ENCODE assay signal across 10 mouse cellular contexts in genomic region chr6:94163325-94163995, GRCm38 (mm10).
A peak's percentile ranks its signal among the peaks of the same experiment; 100 is the strongest.
DNase-seq lines count a peak whose midpoint lies in the region; ATAC-seq and TF ChIP-seq lines count a peak whose summit lies in the region.
"Had no signal": no experiment of that assay in that cellular context is flagged by ENCODE, and none has a peak within 500 bp of the region (broad histone marks: within the 10 kb centered on the region; RNA-seq: fewer than 3 reads in every experiment).

No protein-coding gene starts in this region.

- H3K27me3 ChIP-seq in heart, embryonic 13.5 days (replicated peaks), result no peaks in the 10 kb centered on the region
- no peaks in the 10 kb centered on the region for H3K27me3 ChIP-seq in forebrain, embryonic 12.5 days
- peaks cover 14% of the 10 kb centered on the region; the same call in 1 of the 2 replicates for H3K27me3 ChIP-seq in liver, embryonic 12.5 days (replicated peaks)
- H3K27me3 ChIP-seq: CH12.LX had no signal

- DNase-seq in heart, adult 18-20 months, result no peak
- DNase-seq in ES-E14 (ENCODE audit: low read depth, low spot score), result no peak
- DNase-seq in B cell, adult 2 months, result no peak
- no peak for DNase-seq in thymus, postnatal 25 days
- DNase-seq: cerebellum, adult 11-12 months had no signal

- H3K4me1 ChIP-seq in heart, embryonic 13.5 days, result peaks cover 69% of the 10 kb centered on the region
- peaks cover 8 to 23% of the 10 kb centered on the region in 2 experiments; a peak in 3 of 4 replicates for H3K4me1 ChIP-seq in ES-E14 (ENCODE audit: control insufficient read depth in 2 of 2, insufficient read depth in 2 of 2, low read length in 2 of 2, poor library complexity in 1 of 2)
- H3K4me1 ChIP-seq in forebrain, embryonic 12.5 days, result peaks cover 22% of the 10 kb centered on the region
- peaks cover 34% of the 10 kb centered on the region for H3K4me1 ChIP-seq in liver, embryonic 12.5 days

- in situ Hi-C loops in ES-E14 (cut with MboI; ENCODE audit: low sequenced_read_pairs in 2 of 2, unreplicated experiment in 2 of 2), result no loop called here

- no peak for ATAC-seq in heart, embryonic 13.5 days (ENCODE audit: extremely low read depth, insufficient number of reproducible peaks, low FRiP score, low TSS enrichment)
- no peak for ATAC-seq in forebrain, embryonic 12.5 days (ENCODE audit: low FRiP score)
- no peak for ATAC-seq in liver, embryonic 12.5 days
- no peak for ATAC-seq in megakaryocyte progenitor cell, adult 5-6 weeks (replicated peaks; ENCODE audit: poor library complexity)

- H3K9ac ChIP-seq in heart, embryonic 13.5 days, result peak overlapping the region; percentile 45
- H3K9ac ChIP-seq in ES-E14 (ENCODE audit: insufficient read depth, low read depth, low read length, poor library complexity, severe bottlenecking), result 0 out of 2 replicates have a peak overlapping the region, but pooled peaks have one; percentile 16
- H3K9ac ChIP-seq in forebrain, embryonic 12.5 days, result no peak overlapping the region
- no peak overlapping the region for H3K9ac ChIP-seq in liver, embryonic 12.5 days

- H3K27ac ChIP-seq in heart, embryonic 13.5 days (replicated peaks), result peak overlapping the region; percentile 70
- no peak overlapping the region for H3K27ac ChIP-seq in ES-E14 (ENCODE audit: insufficient read depth, low read depth, low read length, poor library complexity, severe bottlenecking)
- peak overlapping the region; percentile 63 for H3K27ac ChIP-seq in forebrain, embryonic 12.5 days
- H3K27ac ChIP-seq in liver, embryonic 12.5 days, result peak overlapping the region; percentile 18; the same call in 1 of the 2 replicates

- H3K4me2 ChIP-seq in heart, embryonic 13.5 days, result peak overlapping the region; percentile 53
- H3K4me2 ChIP-seq in forebrain, embryonic 12.5 days, result peak overlapping the region; percentile 29
- peak overlapping the region; percentile 32 for H3K4me2 ChIP-seq in liver, embryonic 12.5 days

- H3K9me3 ChIP-seq in heart, embryonic 13.5 days, result no peaks in the 10 kb centered on the region
- no peaks in the 10 kb centered on the region for H3K9me3 ChIP-seq in ES-E14 (ENCODE audit: control insufficient read depth, insufficient read depth, low read depth, low read length)
- no peaks in the 10 kb centered on the region for H3K9me3 ChIP-seq in forebrain, embryonic 12.5 days
- H3K9me3 ChIP-seq in liver, embryonic 12.5 days (replicated peaks), result no peaks in the 10 kb centered on the region

- WGBS in heart, embryonic 13.5 days, result 31% methylated on average over 9 of the region's 9 CpGs
- 26% methylated on average over 9 of the region's 9 CpGs for WGBS in forebrain, embryonic 12.5 days
- 36% methylated on average over 9 of the region's 9 CpGs for WGBS in liver, embryonic 12.5 days (ENCODE audit: insufficient replicate concordance)

- H3K4me3 ChIP-seq in heart, embryonic 13.5 days, result 0 out of 2 replicates have a peak overlapping the region, but pooled peaks have one; percentile 1
- H3K4me3 ChIP-seq in ES-E14 (ENCODE audit: insufficient read depth in 1 of 2, low read depth in 1 of 2, low read length in 2 of 2, poor library complexity in 1 of 2, severe bottlenecking in 1 of 2), result no peak overlapping the region
- no peak overlapping the region for H3K4me3 ChIP-seq in forebrain, embryonic 12.5 days (replicated peaks)
- no peak overlapping the region for H3K4me3 ChIP-seq in liver, embryonic 12.5 days

- no peaks in the 10 kb centered on the region for H3K36me3 ChIP-seq in heart, embryonic 13.5 days
- no peaks in the 10 kb centered on the region; the same call in 1 of the 2 replicates for H3K36me3 ChIP-seq in ES-E14 (ENCODE audit: control insufficient read depth, insufficient read depth, low read length, poor library complexity, severe bottlenecking)
- no peaks in the 10 kb centered on the region for H3K36me3 ChIP-seq in forebrain, embryonic 12.5 days (replicated peaks)
- no peaks in the 10 kb centered on the region for H3K36me3 ChIP-seq in liver, embryonic 12.5 days

TF ChIP-seq in ES-E14, 5 proteins besides CTCF, POLR2A, EP300 and RAD21:
- TF ChIP-seq MAFK (IDR thresholded peaks at IDR 0.05; ENCODE audit: insufficient read depth, low read depth, low read length) (no peak), CHD2 (IDR thresholded peaks at IDR 0.05; ENCODE audit: low read depth, low read length) (no peak), HCFC1 (IDR thresholded peaks at IDR 0.05; ENCODE audit: borderline replicate concordance, insufficient read depth, low read length) (no peak), ZNF384 (IDR thresholded peaks at IDR 0.05; ENCODE audit: low read depth, low read length) (no peak), ZC3H11A (IDR thresholded peaks at IDR 0.05; ENCODE audit: borderline replicate concordance, low read depth, low read length) (no peak)

Comparison
In these comparisons a context has a peak if more than half of its experiments do, and no peak if none do; other contexts are left out.
1. H3K9ac ChIP-seq: peak in heart, embryonic 13.5 days (single experiment) and ES-E14 (single experiment); none in forebrain, embryonic 12.5 days (single experiment) and liver, embryonic 12.5 days (single experiment).
2. Peak in every context shown above with its lines, with median percentiles within 50 percentile points of each other: H3K4me2 ChIP-seq.